Mouse (Mus musculus) gastrocnemius, postnatal 4 days (tissue): ENCODE results near the gene Ephx3. TPM values are rescaled to one million over a fixed set of nuclear protein-coding genes. Genes with fewer than 3 reads are reported as not detected.
"Not testable (repeated sequence)": the region's sequence is repeated elsewhere in the genome, so short reads cannot be mapped to it uniquely, and the experiment has no call there.

Source experiments
- DNase-seq, 2 experiments: peaks; one replicate each; pipeline ENCODE4 v3.0.0; 2021 to 2022; ENCODE audit warnings: low spot score in 2 of 2, mixed read lengths in 2 of 2
- long read RNA-seq, 2 experiments: library from polyadenylated mRNA; stranded (forward); transcript quantifications; one replicate each; pipeline ENCODE4 v2.0.0; 2021
- total RNA-seq, 2 experiments: library from RNA; stranded (reverse); gene quantifications; 2 replicates each; pipeline ENCODE4 v1.2.3; 2021

Ephx3 gene
- under 1 TPM; 0.17 to 0.31 TPM for total RNA-seq
- long read RNA-seq, experiment 1, partial matches to known transcripts = 0 of 3 reads
- long read RNA-seq, experiment 1, other reads (novel, unspliced or antisense) = 0 of 3 reads
- long read RNA-seq, experiment 2, partial matches to known transcripts = 0 of 1 reads
- long read RNA-seq, experiment 2, other reads (novel, unspliced or antisense) = 0 of 1 reads

GRCm38 (mm10) chr17:32188863-32189636 lies at the start of gene Ephx3:
Ephx3 (minus strand) TSS chr17:32189549.
- DNase-seq = no peak

GRCm38 (mm10) chr17:32238589-32238988 lies 49.2 kb upstream of the Ephx3 start:
- DNase-seq = no peak

- peak; percentile 64 to 82 for DNase-seq
Measured at GRCm38 (mm10) chr17:32235534-32236191, 46.3 kb upstream of the Ephx3 start.

GRCm38 (mm10) chr17:32233174-32233573 lies 43.8 kb upstream of the Ephx3 start:
- DNase-seq = no peak

- DNase-seq = no peak
Measured at GRCm38 (mm10) chr17:32229256-32229655, 39.9 kb upstream of the Ephx3 start.

GRCm38 (mm10) chr17:32220873-32221272 lies 31.5 kb upstream of the Ephx3 start:
- no peak for DNase-seq

- DNase-seq = not testable (repeated sequence)
Measured at GRCm38 (mm10) chr17:32215587-32215986, 26.2 kb upstream of the Ephx3 start.

- DNase-seq = not testable (repeated sequence)
Measured at GRCm38 (mm10) chr17:32211554-32211953, 22.2 kb upstream of the Ephx3 start.

GRCm38 (mm10) chr17:32209752-32210151 lies 20.4 kb upstream of the Ephx3 start:
- peak; percentile 61 to 79 for DNase-seq

GRCm38 (mm10) chr17:32209144-32209543 lies 19.8 kb upstream of the Ephx3 start:
- DNase-seq = peak in 1 of 2 experiments; percentile 73

- peak in 1 of 2 experiments; percentile 66 for DNase-seq
Measured at GRCm38 (mm10) chr17:32207586-32208245, 18.4 kb upstream of the Ephx3 start.

GRCm38 (mm10) chr17:32205345-32205744 lies 16.0 kb upstream of the Ephx3 start:
- no peak for DNase-seq

GRCm38 (mm10) chr17:32202972-32203371 lies 13.6 kb upstream of the Ephx3 start:
- DNase-seq = no peak

- DNase-seq = no peak
Measured at GRCm38 (mm10) chr17:32201086-32201485, 11.7 kb upstream of the Ephx3 start.

- no peak for DNase-seq
Measured at GRCm38 (mm10) chr17:32199796-32200195, 10.4 kb upstream of the Ephx3 start.

- DNase-seq = no peak
Measured at GRCm38 (mm10) chr17:32197156-32197555, 7.8 kb upstream of the Ephx3 start.

- no peak for DNase-seq
Measured at GRCm38 (mm10) chr17:32195725-32196124, 6.4 kb upstream of the Ephx3 start.

GRCm38 (mm10) chr17:32193010-32193409 lies 3.7 kb upstream of the Ephx3 start:
- DNase-seq = no peak

- DNase-seq = no peak
Measured at GRCm38 (mm10) chr17:32189850-32190249, 501 bp upstream of the Ephx3 start.

GRCm38 (mm10) chr17:32183017-32183416 lies 6.3 kb downstream of the Ephx3 start:
- DNase-seq = no peak

- DNase-seq = no peak
Measured at GRCm38 (mm10) chr17:32179621-32180491, 9.5 kb downstream of the Ephx3 start.
